Mouse (Mus musculus): ENCODE data around the gene Kifc3. TPM values are rescaled to one million over a fixed set of nuclear protein-coding genes. Genes with fewer than 3 reads are reported as not detected.
A peak's percentile ranks its signal among the peaks of the same experiment; 100 is the strongest.

The Kifc3 gene
- polyA plus RNA-seq, 1 experiment: 63.9 TPM

DNA sequence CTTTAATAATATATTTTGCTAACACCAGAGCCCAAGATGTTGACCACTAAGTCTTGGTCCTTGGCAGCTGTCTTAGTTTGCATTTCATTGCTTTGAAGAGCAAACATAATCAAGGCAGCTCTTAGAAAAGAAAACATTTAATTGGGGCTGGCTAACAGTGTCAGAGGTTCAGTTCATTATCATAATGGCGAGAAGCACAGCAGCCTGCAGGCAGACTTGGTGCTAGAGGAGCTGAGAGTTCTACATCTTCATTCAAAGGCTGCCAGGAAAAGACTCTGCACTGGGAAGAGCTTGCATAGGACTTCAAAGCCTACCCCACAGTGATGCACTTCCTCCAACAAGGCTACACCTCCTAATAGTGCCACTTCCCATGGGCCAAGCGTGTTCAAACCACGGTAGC, 45.5 kb downstream of the Kifc3 start:
- Histone ChIP-seq H3K36me3 (ENCODE audit: control insufficient read depth, insufficient read depth, low read length) (no peaks in the 10 kb centered on the region), H3K27ac (ENCODE audit: control insufficient read depth, insufficient read depth, low read depth, low read length) (no peak overlapping the region), H3K27me3 (ENCODE audit: control insufficient read depth, insufficient read depth, low read length) (no peaks in the 10 kb centered on the region), H3K4me1 (ENCODE audit: control insufficient read depth, insufficient read depth, low read length) (no peaks in the 10 kb centered on the region), H3K4me3 (ENCODE audit: control insufficient read depth, low read depth, low read length) (no peak overlapping the region)
- TF ChIP-seq CTCF (IDR thresholded peaks at IDR 0.05; ENCODE audit: control insufficient read depth, insufficient read depth, insufficient replicate concordance, low read depth, low read length): no peak
- no peak for TF ChIP-seq POLR2A (IDR thresholded peaks at IDR 0.05; ENCODE audit: control insufficient read depth, low read depth, low read length)

DNA sequence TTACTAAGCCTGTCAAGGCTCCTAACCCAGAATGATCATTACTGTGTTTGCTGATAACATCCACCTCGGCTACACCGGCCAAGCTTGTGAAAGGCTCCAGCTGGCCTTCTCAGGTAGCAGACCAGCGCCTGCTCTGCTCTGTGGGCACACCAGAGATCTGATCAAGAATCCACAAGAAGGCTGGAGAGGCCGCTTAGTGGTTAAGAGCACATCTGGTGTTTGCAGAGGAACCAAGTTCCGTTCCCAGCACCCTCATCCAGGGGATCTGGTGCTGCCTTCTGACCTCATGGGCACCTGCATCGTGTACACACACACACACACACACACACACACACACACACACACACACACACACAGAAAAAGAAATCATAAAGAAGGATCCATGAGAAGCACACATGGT, 46.5 kb downstream of the Kifc3 start:
- H3K36me3 ChIP-seq (ENCODE audit: control insufficient read depth, insufficient read depth, low read length): no peaks in the 10 kb centered on the region
- no peaks in the 10 kb centered on the region for H3K4me1 ChIP-seq (ENCODE audit: control insufficient read depth, insufficient read depth, low read length)
- H3K27me3 ChIP-seq (ENCODE audit: control insufficient read depth, insufficient read depth, low read length): no peaks in the 10 kb centered on the region
- no peak overlapping the region for H3K27ac ChIP-seq (ENCODE audit: control insufficient read depth, insufficient read depth, low read depth, low read length)
- TF ChIP-seq CTCF (IDR thresholded peaks at IDR 0.05; ENCODE audit: control insufficient read depth, insufficient read depth, insufficient replicate concordance, low read depth, low read length): no peak
- no peak for TF ChIP-seq POLR2A (IDR thresholded peaks at IDR 0.05; ENCODE audit: control insufficient read depth, low read depth, low read length)
- H3K4me3 ChIP-seq (ENCODE audit: control insufficient read depth, low read depth, low read length): no peak overlapping the region

DNA sequence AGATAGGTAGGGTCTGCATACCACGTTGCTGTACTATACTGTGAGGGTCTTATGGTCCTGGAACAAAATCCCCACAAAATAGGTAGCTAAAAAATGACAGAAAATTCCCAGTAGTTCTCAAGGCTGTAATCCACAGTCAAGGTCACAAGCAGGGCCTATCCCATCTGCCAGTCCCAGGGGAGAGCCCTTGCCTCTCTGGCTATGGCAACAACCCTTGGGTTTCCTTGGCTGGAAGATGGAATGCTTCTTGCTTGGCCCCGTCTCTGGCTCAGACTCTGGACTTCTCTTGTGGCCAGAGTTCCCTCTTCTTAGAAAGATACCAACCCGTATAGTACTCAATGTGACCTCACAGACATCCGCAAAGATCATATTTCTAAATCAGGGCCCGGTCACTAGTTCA, 47.3 kb downstream of the Kifc3 start:
- Histone ChIP-seq H3K27me3 (ENCODE audit: control insufficient read depth, insufficient read depth, low read length) (no peaks in the 10 kb centered on the region), H3K4me1 (ENCODE audit: control insufficient read depth, insufficient read depth, low read length) (no peaks in the 10 kb centered on the region), H3K27ac (ENCODE audit: control insufficient read depth, insufficient read depth, low read depth, low read length) (no peak overlapping the region), H3K4me3 (ENCODE audit: control insufficient read depth, low read depth, low read length) (no peak overlapping the region), H3K36me3 (ENCODE audit: control insufficient read depth, insufficient read depth, low read length) (no peaks in the 10 kb centered on the region)
- TF ChIP-seq CTCF (IDR thresholded peaks at IDR 0.05; ENCODE audit: control insufficient read depth, insufficient read depth, insufficient replicate concordance, low read depth, low read length) (no peak), POLR2A (IDR thresholded peaks at IDR 0.05; ENCODE audit: control insufficient read depth, low read depth, low read length) (no peak)

DNA sequence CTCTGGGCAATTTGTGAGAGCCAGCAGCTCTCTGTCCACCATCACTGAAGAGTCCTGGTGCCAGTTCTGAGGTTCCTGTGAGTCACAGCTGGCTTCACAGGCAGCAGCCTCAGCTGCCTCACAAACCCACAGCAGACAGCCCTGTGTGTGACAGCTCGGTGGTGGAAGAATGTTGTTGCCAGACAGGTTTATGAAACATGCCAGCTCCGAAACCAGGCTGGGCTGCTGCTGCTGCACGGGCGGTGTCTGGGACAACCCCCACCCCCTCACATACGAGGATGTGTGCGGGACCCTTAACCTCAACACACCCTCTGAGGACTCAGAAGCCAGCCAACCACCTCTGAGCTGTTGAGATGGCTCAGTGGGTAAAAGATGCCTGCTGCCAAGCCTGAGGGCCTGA, 48.0 kb downstream of the Kifc3 start:
- no peak for TF ChIP-seq POLR2A (IDR thresholded peaks at IDR 0.05; ENCODE audit: control insufficient read depth, low read depth, low read length)
- no peak for TF ChIP-seq CTCF (IDR thresholded peaks at IDR 0.05; ENCODE audit: control insufficient read depth, insufficient read depth, insufficient replicate concordance, low read depth, low read length)
- H3K27me3 ChIP-seq (ENCODE audit: control insufficient read depth, insufficient read depth, low read length): no peaks in the 10 kb centered on the region

DNA sequence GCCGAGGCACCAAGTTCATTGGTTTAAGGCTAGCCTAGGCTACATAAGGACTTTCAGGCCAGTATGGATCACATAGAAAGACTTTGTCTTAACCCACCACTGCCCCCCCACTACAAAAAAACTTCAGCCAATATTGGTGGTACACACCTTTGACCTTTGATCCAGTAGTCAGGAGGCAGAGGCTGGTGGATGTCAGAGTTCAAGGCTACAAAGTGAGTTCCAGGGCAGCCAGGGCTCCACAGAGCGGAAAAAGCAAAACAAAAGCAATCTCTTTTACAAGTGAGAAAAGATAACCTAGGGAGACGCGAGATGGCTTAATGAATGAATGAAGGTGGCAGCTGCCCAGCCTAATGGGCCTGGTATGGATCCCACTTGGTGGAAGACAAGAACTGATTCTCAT, 48.6 kb downstream of the Kifc3 start:
- no peak overlapping the region for H3K4me3 ChIP-seq (ENCODE audit: control insufficient read depth, low read depth, low read length)
- no peak overlapping the region for H3K27ac ChIP-seq (ENCODE audit: control insufficient read depth, insufficient read depth, low read depth, low read length)
- no peaks in the 10 kb centered on the region for H3K36me3 ChIP-seq (ENCODE audit: control insufficient read depth, insufficient read depth, low read length)
- H3K4me1 ChIP-seq (ENCODE audit: control insufficient read depth, insufficient read depth, low read length): no peaks in the 10 kb centered on the region
- no peaks in the 10 kb centered on the region for H3K27me3 ChIP-seq (ENCODE audit: control insufficient read depth, insufficient read depth, low read length)
- no peak for TF ChIP-seq POLR2A (IDR thresholded peaks at IDR 0.05; ENCODE audit: control insufficient read depth, low read depth, low read length)
- TF ChIP-seq CTCF (IDR thresholded peaks at IDR 0.05; ENCODE audit: control insufficient read depth, insufficient read depth, insufficient replicate concordance, low read depth, low read length): no peak

More for the DNA sequence above, 48.0 kb downstream of the Kifc3 start:
- Histone ChIP-seq H3K4me1 (ENCODE audit: control insufficient read depth, insufficient read depth, low read length) (no peaks in the 10 kb centered on the region), H3K36me3 (ENCODE audit: control insufficient read depth, insufficient read depth, low read length) (no peaks in the 10 kb centered on the region), H3K27ac (ENCODE audit: control insufficient read depth, insufficient read depth, low read depth, low read length) (no peak overlapping the region), H3K4me3 (ENCODE audit: control insufficient read depth, low read depth, low read length) (no peak overlapping the region)

DNA sequence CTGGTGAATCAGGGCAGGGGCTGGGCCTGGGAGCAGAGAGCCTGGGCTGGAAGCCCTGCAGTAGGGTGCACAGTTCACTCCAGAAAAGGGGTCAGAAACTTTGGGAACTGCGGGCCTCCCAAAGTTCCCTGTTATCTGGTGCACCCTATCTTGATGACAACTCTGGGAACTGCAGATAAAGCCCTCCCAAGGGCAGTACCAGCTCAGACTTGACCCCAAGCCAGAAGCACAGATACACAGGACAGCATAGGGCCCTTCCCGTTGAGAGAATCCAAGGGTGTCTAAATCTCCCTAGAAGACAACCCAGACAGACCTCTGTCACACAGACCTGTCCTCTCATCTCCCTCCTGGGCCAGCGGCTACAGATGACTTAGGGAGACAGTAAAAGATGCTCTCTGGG, 52.0 kb downstream of the Kifc3 start:
- TF ChIP-seq POLR2A (IDR thresholded peaks at IDR 0.05; ENCODE audit: control insufficient read depth, low read depth, low read length): no peak
- no peak for TF ChIP-seq CTCF (IDR thresholded peaks at IDR 0.05; ENCODE audit: control insufficient read depth, insufficient read depth, insufficient replicate concordance, low read depth, low read length)
- H3K4me3 ChIP-seq (ENCODE audit: control insufficient read depth, low read depth, low read length): peak overlapping the region; percentile 41
- no peaks in the 10 kb centered on the region for H3K4me1 ChIP-seq (ENCODE audit: control insufficient read depth, insufficient read depth, low read length)
- H3K36me3 ChIP-seq (ENCODE audit: control insufficient read depth, insufficient read depth, low read length): no peaks in the 10 kb centered on the region
- no peak overlapping the region for H3K27ac ChIP-seq (ENCODE audit: control insufficient read depth, insufficient read depth, low read depth, low read length)
- no peaks in the 10 kb centered on the region for H3K27me3 ChIP-seq (ENCODE audit: control insufficient read depth, insufficient read depth, low read length)

DNA sequence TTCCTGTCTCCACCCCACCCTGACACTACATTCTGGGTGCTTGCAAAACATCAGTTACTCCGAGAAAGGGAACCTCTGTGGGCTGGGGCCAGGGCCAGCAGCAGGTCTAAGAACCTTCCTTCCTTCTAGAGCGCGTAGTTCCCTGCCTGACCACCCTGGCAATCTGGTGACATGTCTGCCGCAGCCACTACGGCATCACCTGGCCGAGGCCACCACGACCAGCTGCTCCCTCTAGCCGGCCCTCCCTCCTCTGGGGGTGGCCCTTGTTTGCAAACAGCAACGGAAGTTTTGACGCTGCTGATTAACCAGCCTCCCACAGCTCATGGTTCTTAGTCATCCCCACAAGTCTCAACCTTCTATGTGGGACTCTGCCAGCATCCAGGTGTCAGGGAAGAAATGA, 53.2 kb downstream of the Kifc3 start:
- no peaks in the 10 kb centered on the region for H3K36me3 ChIP-seq (ENCODE audit: control insufficient read depth, insufficient read depth, low read length)
- no peaks in the 10 kb centered on the region for H3K27me3 ChIP-seq (ENCODE audit: control insufficient read depth, insufficient read depth, low read length)
- H3K27ac ChIP-seq (ENCODE audit: control insufficient read depth, insufficient read depth, low read depth, low read length): no peak overlapping the region
- H3K4me3 ChIP-seq (ENCODE audit: control insufficient read depth, low read depth, low read length): no peak overlapping the region
- TF ChIP-seq CTCF (IDR thresholded peaks at IDR 0.05; ENCODE audit: control insufficient read depth, insufficient read depth, insufficient replicate concordance, low read depth, low read length) (no peak), POLR2A (IDR thresholded peaks at IDR 0.05; ENCODE audit: control insufficient read depth, low read depth, low read length) (no peak)
- H3K4me1 ChIP-seq (ENCODE audit: control insufficient read depth, insufficient read depth, low read length): no peaks in the 10 kb centered on the region

DNA sequence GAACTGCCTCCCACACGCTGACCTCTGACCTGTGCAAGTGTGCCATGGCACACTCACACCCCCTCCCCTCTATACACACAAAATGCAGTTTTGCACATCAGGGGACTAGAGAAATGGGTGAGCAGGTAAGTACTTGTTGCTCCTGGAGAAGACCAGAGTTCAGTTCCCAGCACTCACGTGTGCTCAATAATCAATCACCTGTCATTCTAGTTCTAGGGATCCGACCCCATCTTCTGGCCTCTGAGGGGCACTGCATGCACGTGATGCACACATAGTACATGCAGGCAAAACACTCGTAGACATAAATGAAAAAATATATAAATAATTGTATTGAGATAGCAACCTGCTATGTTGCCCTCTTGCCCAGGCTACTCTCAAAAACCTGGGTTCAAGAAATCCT, 55.8 kb downstream of the Kifc3 start:
- TF ChIP-seq CTCF (IDR thresholded peaks at IDR 0.05; ENCODE audit: control insufficient read depth, insufficient read depth, insufficient replicate concordance, low read depth, low read length) (no peak), POLR2A (IDR thresholded peaks at IDR 0.05; ENCODE audit: control insufficient read depth, low read depth, low read length) (no peak)
- no peak overlapping the region for H3K27ac ChIP-seq (ENCODE audit: control insufficient read depth, insufficient read depth, low read depth, low read length)
- no peaks in the 10 kb centered on the region for H3K27me3 ChIP-seq (ENCODE audit: control insufficient read depth, insufficient read depth, low read length)
- H3K36me3 ChIP-seq (ENCODE audit: control insufficient read depth, insufficient read depth, low read length): no peaks in the 10 kb centered on the region
- H3K4me3 ChIP-seq (ENCODE audit: control insufficient read depth, low read depth, low read length): no peak overlapping the region
- peaks cover 15% of the 10 kb centered on the region for H3K4me1 ChIP-seq (ENCODE audit: control insufficient read depth, insufficient read depth, low read length)

Data from testis, adult 2 months (tissue).